Mouse (Mus musculus) thymus, postnatal 25 days (tissue): Measurements from ENCODE around the gene D930007J09Rik.

Source experiments
- DNase-seq: peaks from one replicate; pipeline ENCODE4 v3.0.0; 2022

Gene D930007J09Rik

GRCm38 (mm10) chr13:32802259-32803081, at the start of gene D930007J09Rik:
TSS of gene D930007J09Rik (minus strand) at chr13:32802849.
- DNase-seq, result peak; percentile 40

GRCm38 (mm10) chr13:32851967-32852366, 49.3 kb upstream of the D930007J09Rik start:
- DNase-seq, result peak; percentile 21

- DNase-seq, result peak; percentile 19
Observed at GRCm38 (mm10) chr13:32850668-32851404, 48.2 kb upstream of the D930007J09Rik start, which contains the start of gene Serpinb1a. TSS of gene Serpinb1a (minus strand) at chr13:32851185.

GRCm38 (mm10) chr13:32850156-32850555, 47.5 kb upstream of the D930007J09Rik start:
- no peak for DNase-seq

GRCm38 (mm10) chr13:32849531-32850123, 47.0 kb upstream of the D930007J09Rik start:
- no peak for DNase-seq

GRCm38 (mm10) chr13:32849092-32849491, 46.4 kb upstream of the D930007J09Rik start:
- DNase-seq, result no peak

- no peak for DNase-seq
Observed at GRCm38 (mm10) chr13:32846221-32846620, 43.6 kb upstream of the D930007J09Rik start.

- no peak for DNase-seq
Observed at GRCm38 (mm10) chr13:32841349-32841748, 38.7 kb upstream of the D930007J09Rik start.

GRCm38 (mm10) chr13:32839314-32839713, 36.7 kb upstream of the D930007J09Rik start:
- no peak for DNase-seq

- no peak for DNase-seq
Observed at GRCm38 (mm10) chr13:32834513-32834912, 31.9 kb upstream of the D930007J09Rik start.

GRCm38 (mm10) chr13:32833237-32833636, 30.6 kb upstream of the D930007J09Rik start:
- peak; percentile 29 for DNase-seq

- DNase-seq, result no peak
Observed at GRCm38 (mm10) chr13:32832776-32833175, 30.1 kb upstream of the D930007J09Rik start.

- DNase-seq, result no peak
Observed at GRCm38 (mm10) chr13:32831505-32832273, 29.0 kb upstream of the D930007J09Rik start.

- no peak for DNase-seq
Observed at GRCm38 (mm10) chr13:32828886-32829285, 26.2 kb upstream of the D930007J09Rik start.

GRCm38 (mm10) chr13:32827951-32828350, 25.3 kb upstream of the D930007J09Rik start:
- peak; percentile 68 for DNase-seq

GRCm38 (mm10) chr13:32827111-32827822, 24.6 kb upstream of the D930007J09Rik start:
- DNase-seq, result no peak

- DNase-seq, result no peak
Observed at GRCm38 (mm10) chr13:32825546-32825945, 22.9 kb upstream of the D930007J09Rik start.

GRCm38 (mm10) chr13:32824377-32825330, 22.0 kb upstream of the D930007J09Rik start:
- no peak for DNase-seq

GRCm38 (mm10) chr13:32823126-32823525, 20.5 kb upstream of the D930007J09Rik start:
- no peak for DNase-seq

GRCm38 (mm10) chr13:32821671-32822070, 19.0 kb upstream of the D930007J09Rik start:
- no peak for DNase-seq

- no peak for DNase-seq
Observed at GRCm38 (mm10) chr13:32819926-32820325, 17.3 kb upstream of the D930007J09Rik start.
